Mouse (Mus musculus) urinary bladder, adult 18-20 months (tissue): ENCODE measurements at regions not wholly inside any gene's neighbourhood (a gene's known extent, or its start where the extent isn't known, plus 50 kb on each side); places are given as distances from the start of the nearest gene placed in this dataset.

ENCODE experiments used
- DNase-seq, 2 experiments: peaks; one replicate each; pipeline ENCODE4 v3.0.0; 2022; ENCODE audit warnings: low spot score in 2 of 2, mixed read lengths in 2 of 2

GRCm38 (mm10) chr12:99643016-99643415, 79.6 kb upstream of the Foxn3 start:
- DNase-seq: no peak

- no peak for DNase-seq
Measured at GRCm38 (mm10) chr12:99642131-99642895, 78.9 kb upstream of the Foxn3 start.

- no peak for DNase-seq
Measured at GRCm38 (mm10) chr12:99641278-99641677, 77.9 kb upstream of the Foxn3 start.

GRCm38 (mm10) chr12:99640214-99641151, 77.1 kb upstream of the Foxn3 start:
- DNase-seq: no peak

- DNase-seq: no peak
Measured at GRCm38 (mm10) chr12:99639847-99640213, 76.4 kb upstream of the Foxn3 start.

- no peak for DNase-seq
Measured at GRCm38 (mm10) chr12:99639118-99639517, 75.7 kb upstream of the Foxn3 start.

GRCm38 (mm10) chr12:99637986-99638385, 74.6 kb upstream of the Foxn3 start:
- no peak for DNase-seq

- no peak for DNase-seq
Measured at GRCm38 (mm10) chr12:99636234-99636633, 72.9 kb upstream of the Foxn3 start.

- DNase-seq: no peak
Measured at GRCm38 (mm10) chr12:99635361-99635760, 72.0 kb upstream of the Foxn3 start.

- DNase-seq: no peak
Measured at GRCm38 (mm10) chr12:99634726-99635125, 71.3 kb upstream of the Foxn3 start.

- DNase-seq: no peak
Measured at GRCm38 (mm10) chr12:99633678-99634077, 70.3 kb upstream of the Foxn3 start.

- DNase-seq: no peak
Measured at GRCm38 (mm10) chr12:99632988-99633387, 69.6 kb upstream of the Foxn3 start.

GRCm38 (mm10) chr12:99629606-99630005, 66.2 kb upstream of the Foxn3 start:
- no peak for DNase-seq

- DNase-seq: no peak
Measured at GRCm38 (mm10) chr12:99628421-99628820, 65.0 kb upstream of the Foxn3 start.

GRCm38 (mm10) chr12:99627898-99628231, 64.5 kb upstream of the Foxn3 start:
- DNase-seq: peak in 1 of 2 experiments; percentile 83

- DNase-seq: peak; percentile 18 to 75
Measured at GRCm38 (mm10) chr12:99627201-99627897, 64.0 kb upstream of the Foxn3 start.

GRCm38 (mm10) chr12:99626147-99626546, 62.8 kb upstream of the Foxn3 start:
- DNase-seq: no peak

- no peak for DNase-seq
Measured at GRCm38 (mm10) chr12:99625094-99625493, 61.7 kb upstream of the Foxn3 start.

GRCm38 (mm10) chr12:99622238-99622637, 58.9 kb upstream of the Foxn3 start:
- no peak for DNase-seq

GRCm38 (mm10) chr12:99617241-99617804, 53.9 kb upstream of the Foxn3 start:
- DNase-seq: no peak

- DNase-seq: no peak
Measured at GRCm38 (mm10) chr12:99614420-99614819, 51.0 kb upstream of the Foxn3 start.
